Comparison of ENCODE assay signal across 11 mouse cellular contexts in the genomic region with DNA sequence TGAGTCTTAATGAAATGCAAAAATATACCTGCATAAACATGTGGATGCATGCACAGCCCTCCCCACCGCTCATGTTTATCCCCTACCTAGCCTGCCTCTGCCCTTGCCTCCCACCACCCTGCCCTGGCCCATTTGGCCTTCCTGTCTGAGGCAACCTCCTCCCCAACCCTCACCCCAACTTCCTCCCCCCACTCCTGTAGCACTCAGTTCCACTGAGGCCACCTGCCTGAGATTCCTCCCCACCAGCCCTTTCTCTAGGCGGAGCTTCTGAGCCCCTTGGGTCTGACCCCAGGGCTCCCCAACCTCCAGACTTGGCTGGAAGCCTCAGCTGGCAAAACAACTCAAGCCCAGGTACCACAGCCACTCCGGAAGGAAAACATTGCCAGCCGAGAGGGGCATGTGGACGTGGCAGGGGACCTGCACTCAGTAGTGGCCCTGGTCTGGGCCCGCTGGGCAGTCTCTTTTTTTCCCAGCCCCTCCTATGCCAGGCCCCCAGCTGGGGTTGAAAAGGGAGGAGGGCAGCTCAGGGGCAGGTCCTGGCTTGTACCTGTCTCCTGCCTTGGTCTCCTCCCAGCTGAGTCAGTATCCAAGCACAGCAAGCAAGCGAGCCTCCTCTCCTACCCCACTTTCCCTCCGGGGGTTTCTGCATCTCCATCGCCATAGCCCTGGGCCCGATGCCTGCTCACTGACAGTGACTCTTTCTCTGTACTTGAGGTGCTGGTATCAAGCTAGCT. TPM values are rescaled to one million over a fixed set of nuclear protein-coding genes. Genes with fewer than 3 reads are reported as not detected.
DNase-seq lines count a peak whose midpoint lies in the region; ATAC-seq and TF ChIP-seq lines count a peak whose summit lies in the region.
"Had no signal": no experiment of that assay in that cellular context is flagged by ENCODE, and none has a peak within 500 bp of the region (broad histone marks: within the 10 kb centered on the region; RNA-seq: fewer than 3 reads in every experiment).

No protein-coding gene starts in this region.

- TF ChIP-seq EP300 in heart, postnatal 0 days (IDR thresholded peaks at IDR 0.05; ENCODE audit: low read depth), result no peak
- no peak for TF ChIP-seq EP300 in stomach, postnatal 0 days (optimal IDR thresholded peaks at IDR 0.05)

- peaks cover 8% of the 10 kb centered on the region; the same call in 1 of the 2 replicates for H3K27me3 ChIP-seq in heart, postnatal 0 days (ENCODE audit: control insufficient read depth, insufficient read depth, low read length)
- H3K27me3 ChIP-seq in limb, embryonic 10.5 days (ENCODE audit: low read depth, poor library complexity, severe bottlenecking), result peaks cover 23% of the 10 kb centered on the region
- no peaks in the 10 kb centered on the region for H3K27me3 ChIP-seq in stomach, postnatal 0 days (ENCODE audit: control insufficient read depth, insufficient read depth, low read length)
- no peaks in the 10 kb centered on the region for H3K27me3 ChIP-seq in midbrain, postnatal 0 days (ENCODE audit: insufficient read depth, low read length)
- peaks cover 4% of the 10 kb centered on the region; the same call in 1 of the 2 replicates for H3K27me3 ChIP-seq in hindbrain, embryonic 11.5 days (ENCODE audit: control insufficient read depth, insufficient read depth, low read length)

- no peak for DNase-seq in heart, postnatal 0 days (ENCODE audit: low spot score)
- no peak for DNase-seq in heart, postnatal 25 days (ENCODE audit: low spot score)
- DNase-seq in ES-E14 (ENCODE audit: low read depth, low spot score), result no peak
- DNase-seq in limb, embryonic 10.5 days (ENCODE audit: low spot score), result no peak
- DNase-seq in stomach, postnatal 0 days (ENCODE audit: low spot score), result no peak
- no peak for DNase-seq in cerebellum, adult 8-10 months
- no peak for DNase-seq in midbrain, postnatal 0 days (ENCODE audit: low spot score)
- no peak for DNase-seq in hindbrain, embryonic 11.5 days (ENCODE audit: low spot score)
- DNase-seq: B cell, adult 2 months had no signal

- no peaks in the 10 kb centered on the region for H3K9me3 ChIP-seq in heart, postnatal 0 days (replicated peaks; ENCODE audit: control insufficient read depth, low read length)
- H3K9me3 ChIP-seq in ES-E14 (ENCODE audit: control insufficient read depth, insufficient read depth, low read depth, low read length), result no peaks in the 10 kb centered on the region
- no peaks in the 10 kb centered on the region for H3K9me3 ChIP-seq in limb, embryonic 10.5 days (replicated peaks)
- H3K9me3 ChIP-seq in stomach, postnatal 0 days (ENCODE audit: control insufficient read depth, low read length), result no peaks in the 10 kb centered on the region
- H3K9me3 ChIP-seq in midbrain, postnatal 0 days (ENCODE audit: low read length), result no peaks in the 10 kb centered on the region
- H3K9me3 ChIP-seq in hindbrain, embryonic 11.5 days (ENCODE audit: control insufficient read depth, low read length), result no peaks in the 10 kb centered on the region
- H3K9me3 ChIP-seq: lung, embryonic 15.5 days had no signal

- intact Hi-C loops in heart, postnatal 25 days (cut with DNase I), result no loop called here

- H3K36me3 ChIP-seq in heart, postnatal 0 days (replicated peaks; ENCODE audit: control insufficient read depth, insufficient read depth, low read length), result peaks cover 20% of the 10 kb centered on the region
- H3K36me3 ChIP-seq in ES-E14 (ENCODE audit: control insufficient read depth, insufficient read depth, low read length, poor library complexity, severe bottlenecking), result peaks cover 13% of the 10 kb centered on the region
- peaks cover 40% of the 10 kb centered on the region for H3K36me3 ChIP-seq in limb, embryonic 10.5 days
- peaks cover 5% of the 10 kb centered on the region for H3K36me3 ChIP-seq in stomach, postnatal 0 days (ENCODE audit: control insufficient read depth, insufficient read depth, low read length)
- H3K36me3 ChIP-seq in midbrain, postnatal 0 days (ENCODE audit: insufficient read depth, low read length), result peaks cover 17% of the 10 kb centered on the region
- peaks cover 9% of the 10 kb centered on the region for H3K36me3 ChIP-seq in hindbrain, embryonic 11.5 days (ENCODE audit: control insufficient read depth, insufficient read depth, low read length)

- no peak overlapping the region for H3K4me3 ChIP-seq in heart, postnatal 0 days (ENCODE audit: low read depth, low read length)
- peak overlapping the region in 1 of 2 experiments; percentile 5; a peak in 1 of 4 replicates for H3K4me3 ChIP-seq in ES-E14 (ENCODE audit: insufficient read depth in 1 of 2, low read depth in 1 of 2, low read length in 2 of 2, poor library complexity in 1 of 2, severe bottlenecking in 1 of 2)
- no peak overlapping the region for H3K4me3 ChIP-seq in limb, embryonic 10.5 days
- peak overlapping the region; percentile 34 for H3K4me3 ChIP-seq in stomach, postnatal 0 days (ENCODE audit: low read depth, low read length)
- no peak overlapping the region for H3K4me3 ChIP-seq in midbrain, postnatal 0 days (ENCODE audit: low read depth, low read length)
- no peak overlapping the region for H3K4me3 ChIP-seq in hindbrain, embryonic 11.5 days (ENCODE audit: low read depth, low read length)
- H3K4me3 ChIP-seq: heart, embryonic 12.5 days; lung, embryonic 15.5 days had no signal

- no peak overlapping the region for H3K9ac ChIP-seq in heart, postnatal 0 days (replicated peaks; ENCODE audit: low read depth, low read length)
- peak overlapping the region; percentile 13; the same call in 1 of the 2 replicates for H3K9ac ChIP-seq in ES-E14 (ENCODE audit: insufficient read depth, low read depth, low read length, poor library complexity, severe bottlenecking)
- H3K9ac ChIP-seq in stomach, postnatal 0 days (ENCODE audit: low read length), result peak overlapping the region; percentile 47; the same call in 1 of the 2 replicates
- H3K9ac ChIP-seq in midbrain, postnatal 0 days (replicated peaks; ENCODE audit: low read length, poor library complexity, severe bottlenecking), result no peak overlapping the region
- no peak overlapping the region for H3K9ac ChIP-seq in hindbrain, embryonic 11.5 days (ENCODE audit: low read depth, low read length)
- H3K9ac ChIP-seq: heart, embryonic 12.5 days; lung, embryonic 15.5 days had no signal

- WGBS in heart, postnatal 0 days, result 55% methylated on average over 10 of the region's 10 CpGs
- 47% methylated on average over 10 of the region's 10 CpGs for WGBS in limb, embryonic 10.5 days
- WGBS in stomach, postnatal 0 days, result 40% methylated on average over 10 of the region's 10 CpGs
- WGBS in midbrain, postnatal 0 days, result 60% methylated on average over 10 of the region's 10 CpGs
- 45% methylated on average over 10 of the region's 10 CpGs for WGBS in hindbrain, embryonic 11.5 days

- no peaks in the 10 kb centered on the region for H3K4me1 ChIP-seq in heart, postnatal 0 days (ENCODE audit: control insufficient read depth, insufficient read depth)
- peaks cover 0 to 16% of the 10 kb centered on the region in 2 experiments; a peak in 1 of 4 replicates for H3K4me1 ChIP-seq in ES-E14 (ENCODE audit: control insufficient read depth in 2 of 2, insufficient read depth in 2 of 2, low read length in 2 of 2, poor library complexity in 1 of 2)
- peaks cover 26% of the 10 kb centered on the region for H3K4me1 ChIP-seq in limb, embryonic 10.5 days
- no peaks in the 10 kb centered on the region for H3K4me1 ChIP-seq in stomach, postnatal 0 days (replicated peaks; ENCODE audit: control insufficient read depth, insufficient read depth)
- H3K4me1 ChIP-seq in midbrain, postnatal 0 days (ENCODE audit: insufficient read depth, low read length), result no peaks in the 10 kb centered on the region
- no peaks in the 10 kb centered on the region for H3K4me1 ChIP-seq in hindbrain, embryonic 11.5 days (replicated peaks; ENCODE audit: control insufficient read depth, insufficient read depth, low read length)

- ATAC-seq in heart, postnatal 0 days (ENCODE audit: insufficient read depth, low read depth), result no peak
- no peak for ATAC-seq in stomach, postnatal 0 days (ENCODE audit: low FRiP score, low TSS enrichment)
- no peak for ATAC-seq in midbrain, postnatal 0 days (ENCODE audit: low FRiP score)
- no peak for ATAC-seq in hindbrain, embryonic 11.5 days (ENCODE audit: low FRiP score)

- peak overlapping the region; percentile 3; the same call in 1 of the 2 replicates for H3K4me2 ChIP-seq in heart, postnatal 0 days (ENCODE audit: low read depth, low read length)
- peak overlapping the region; percentile 51 for H3K4me2 ChIP-seq in stomach, postnatal 0 days (replicated peaks; ENCODE audit: low read depth)
- no peak overlapping the region for H3K4me2 ChIP-seq in midbrain, postnatal 0 days (ENCODE audit: low read depth, low read length, poor library complexity, severe bottlenecking)
- no peak overlapping the region for H3K4me2 ChIP-seq in hindbrain, embryonic 11.5 days (replicated peaks; ENCODE audit: low read depth, low read length)
- H3K4me2 ChIP-seq: heart, embryonic 12.5 days; lung, embryonic 15.5 days had no signal

- TF ChIP-seq CTCF in heart, postnatal 0 days (IDR thresholded peaks at IDR 0.05; ENCODE audit: low read depth), result no peak
- no peak for TF ChIP-seq CTCF in stomach, postnatal 0 days (IDR thresholded peaks at IDR 0.05; ENCODE audit: low read depth)
- no peak for TF ChIP-seq CTCF in midbrain, postnatal 0 days (IDR thresholded peaks at IDR 0.05)

- no peak overlapping the region for H3K27ac ChIP-seq in heart, postnatal 0 days (ENCODE audit: low read depth)
- no peak overlapping the region for H3K27ac ChIP-seq in ES-E14 (ENCODE audit: insufficient read depth, low read depth, low read length, poor library complexity, severe bottlenecking)
- H3K27ac ChIP-seq in limb, embryonic 10.5 days, result peak overlapping the region; percentile 21; the same call in 1 of the 2 replicates
- peak overlapping the region; percentile 82 for H3K27ac ChIP-seq in stomach, postnatal 0 days (replicated peaks)
- H3K27ac ChIP-seq in midbrain, postnatal 0 days (ENCODE audit: low read depth, low read length), result no peak overlapping the region
- H3K27ac ChIP-seq in hindbrain, embryonic 11.5 days (ENCODE audit: low read depth, low read length), result no peak overlapping the region
- H3K27ac ChIP-seq: lung, embryonic 15.5 days had no signal

- in situ Hi-C loops in ES-E14 (cut with MboI; ENCODE audit: low sequenced_read_pairs in 2 of 2, unreplicated experiment in 2 of 2), result no loop called here

RNA-seq across cellular contexts. Expression of a gene that starts 1.1 kb away (rescaled TPM):
- total RNA-seq in heart, postnatal 0 days (2014; rRNA removed; ENCODE audit: low replicate concordance), result 3.6 and 3.7 TPM in 2 replicates
- polyA plus RNA-seq in heart, postnatal 0 days (2015; fragmentation: Nextera tagmentation; extraction: Ambion mirVana), result 0.79 and 0.84 TPM in 2 replicates
- under 1 TPM; 0.36 to 0.81 TPM for total RNA-seq in heart, postnatal 25 days (2021)
- 2.0 and 4.4 TPM in 2 replicates for total RNA-seq in ES-E14 (2012; rRNA removed)
- 2.0 and 2.5 TPM in 2 replicates for polyA plus RNA-seq in limb, embryonic 10.5 days (2016; fragmentation: Nextera tagmentation; extraction: Ambion mirVana)
- polyA plus RNA-seq in stomach, postnatal 0 days (2015; fragmentation: Nextera tagmentation; extraction: Ambion mirVana), result 93.5 and 109 TPM in 2 replicates
- total RNA-seq in midbrain, postnatal 0 days (2014; rRNA removed), result 1.6 TPM in 1 of 2 replicates, not detected in the other
- polyA plus RNA-seq in midbrain, postnatal 0 days (2015; fragmentation: Nextera tagmentation; extraction: Ambion mirVana), result 0.21 and 0.26 TPM in 2 replicates
- 0.59 and 1.2 TPM in 2 replicates for polyA plus RNA-seq in hindbrain, embryonic 11.5 days (2014; fragmentation: Nextera tagmentation; extraction: Ambion mirVana)

RNA-seq across cellular contexts. Expression of a gene that starts 15.8 kb away (rescaled TPM):
- total RNA-seq in heart, postnatal 0 days (2014; rRNA removed; ENCODE audit: low replicate concordance), result 58.8 and 103 TPM in 2 replicates
- polyA plus RNA-seq in heart, postnatal 0 days (2015; fragmentation: Nextera tagmentation; extraction: Ambion mirVana), result 45.0 and 45.6 TPM in 2 replicates
- total RNA-seq in heart, postnatal 25 days (2021), result 10 to 100 TPM; 24.8 to 25.7 TPM
- total RNA-seq in ES-E14 (2012; rRNA removed), result 73.3 and 89.4 TPM in 2 replicates
- polyA plus RNA-seq in limb, embryonic 10.5 days (2016; fragmentation: Nextera tagmentation; extraction: Ambion mirVana), result 93.7 and 98.5 TPM in 2 replicates
- polyA plus RNA-seq in stomach, postnatal 0 days (2015; fragmentation: Nextera tagmentation; extraction: Ambion mirVana), result 51.4 and 53.9 TPM in 2 replicates
- 129 and 130 TPM in 2 replicates for total RNA-seq in midbrain, postnatal 0 days (2014; rRNA removed)
- 138 and 143 TPM in 2 replicates for polyA plus RNA-seq in midbrain, postnatal 0 days (2015; fragmentation: Nextera tagmentation; extraction: Ambion mirVana)
- polyA plus RNA-seq in hindbrain, embryonic 11.5 days (2014; fragmentation: Nextera tagmentation; extraction: Ambion mirVana), result 80.7 and 82.8 TPM in 2 replicates

RNA-seq across cellular contexts. Expression of a gene that starts 21.2 kb away (rescaled TPM):
- total RNA-seq in heart, postnatal 0 days (2014; rRNA removed; ENCODE audit: low replicate concordance), result 13.8 and 14.8 TPM in 2 replicates
- 2.7 and 2.8 TPM in 2 replicates for polyA plus RNA-seq in heart, postnatal 0 days (2015; fragmentation: Nextera tagmentation; extraction: Ambion mirVana)
- 10 to 100 TPM; 10.8 to 20.1 TPM for total RNA-seq in heart, postnatal 25 days (2021)
- 2.7 and 4.3 TPM in 2 replicates for total RNA-seq in ES-E14 (2012; rRNA removed)
- polyA plus RNA-seq in limb, embryonic 10.5 days (2016; fragmentation: Nextera tagmentation; extraction: Ambion mirVana), result 0.84 and 1.7 TPM in 2 replicates
- 17.6 and 21.5 TPM in 2 replicates for polyA plus RNA-seq in stomach, postnatal 0 days (2015; fragmentation: Nextera tagmentation; extraction: Ambion mirVana)
- total RNA-seq in midbrain, postnatal 0 days (2014; rRNA removed), result 7.6 and 8.3 TPM in 2 replicates
- polyA plus RNA-seq in midbrain, postnatal 0 days (2015; fragmentation: Nextera tagmentation; extraction: Ambion mirVana), result 2.8 and 4.1 TPM in 2 replicates
- polyA plus RNA-seq in hindbrain, embryonic 11.5 days (2014; fragmentation: Nextera tagmentation; extraction: Ambion mirVana), result 2.7 and 3.0 TPM in 2 replicates

RNA-seq across cellular contexts. Expression of a gene that starts 49.5 kb away (rescaled TPM):
- total RNA-seq in heart, postnatal 0 days (2014; rRNA removed; ENCODE audit: low replicate concordance), result not detected in 2 replicates
- polyA plus RNA-seq in heart, postnatal 0 days (2015; fragmentation: Nextera tagmentation; extraction: Ambion mirVana), result 0.15 and 0.21 TPM in 2 replicates
- total RNA-seq in heart, postnatal 25 days (2021), result under 1 TPM in 1 of 2 experiments, not detected in 1; 0.22 TPM
- 0.85 and 1.5 TPM in 2 replicates for total RNA-seq in ES-E14 (2012; rRNA removed)
- 0.51 and 0.72 TPM in 2 replicates for polyA plus RNA-seq in limb, embryonic 10.5 days (2016; fragmentation: Nextera tagmentation; extraction: Ambion mirVana)
- polyA plus RNA-seq in stomach, postnatal 0 days (2015; fragmentation: Nextera tagmentation; extraction: Ambion mirVana), result 0.11 and 0.19 TPM in 2 replicates
- 3.2 and 10.8 TPM in 2 replicates for total RNA-seq in midbrain, postnatal 0 days (2014; rRNA removed)
- polyA plus RNA-seq in midbrain, postnatal 0 days (2015; fragmentation: Nextera tagmentation; extraction: Ambion mirVana), result 3.9 and 4.5 TPM in 2 replicates
- polyA plus RNA-seq in hindbrain, embryonic 11.5 days (2014; fragmentation: Nextera tagmentation; extraction: Ambion mirVana), result 0.19 and 0.50 TPM in 2 replicates

RNA-seq across cellular contexts. Expression of a gene that starts 49.9 kb away (rescaled TPM):
- total RNA-seq in heart, postnatal 0 days (2014; rRNA removed; ENCODE audit: low replicate concordance), result not detected in 2 replicates
- 0.23 and 0.33 TPM in 2 replicates for polyA plus RNA-seq in heart, postnatal 0 days (2015; fragmentation: Nextera tagmentation; extraction: Ambion mirVana)
- under 1 TPM in 1 of 2 experiments, not detected in 1; 0.53 TPM for total RNA-seq in heart, postnatal 25 days (2021)
- total RNA-seq in ES-E14 (2012; rRNA removed), result 2.2 and 5.7 TPM in 2 replicates
- polyA plus RNA-seq in limb, embryonic 10.5 days (2016; fragmentation: Nextera tagmentation; extraction: Ambion mirVana), result 3.1 and 4.1 TPM in 2 replicates
- 5.3 and 6.5 TPM in 2 replicates for polyA plus RNA-seq in stomach, postnatal 0 days (2015; fragmentation: Nextera tagmentation; extraction: Ambion mirVana)
- 3.9 and 5.9 TPM in 2 replicates for total RNA-seq in midbrain, postnatal 0 days (2014; rRNA removed)
- 10.6 and 11.0 TPM in 2 replicates for polyA plus RNA-seq in midbrain, postnatal 0 days (2015; fragmentation: Nextera tagmentation; extraction: Ambion mirVana)
- polyA plus RNA-seq in hindbrain, embryonic 11.5 days (2014; fragmentation: Nextera tagmentation; extraction: Ambion mirVana), result 0.91 and 0.93 TPM in 2 replicates

Comparison
In these comparisons a context has a peak if more than half of its experiments do, and no peak if none do; other contexts are left out.
1. H3K27ac ChIP-seq: peak in limb, embryonic 10.5 days (single experiment) and stomach, postnatal 0 days (single experiment); none in heart, postnatal 0 days (single experiment), ES-E14 (single experiment), midbrain, postnatal 0 days (single experiment) and hindbrain, embryonic 11.5 days (single experiment).
2. H3K4me2 ChIP-seq: peak in heart, postnatal 0 days (single experiment) and stomach, postnatal 0 days (single experiment); none in midbrain, postnatal 0 days (single experiment) and hindbrain, embryonic 11.5 days (single experiment).
3. H3K9ac ChIP-seq: peak in ES-E14 (single experiment) and stomach, postnatal 0 days (single experiment); none in heart, postnatal 0 days (single experiment), midbrain, postnatal 0 days (single experiment) and hindbrain, embryonic 11.5 days (single experiment).
4. RNA of a gene that starts 1.1 kb away (polyA plus RNA-seq): 93.5 to 109 TPM in stomach, postnatal 0 days; 2.0 to 2.5 TPM in limb, embryonic 10.5 days, 0.59 to 1.2 TPM in hindbrain, embryonic 11.5 days, 0.79 to 0.84 TPM in heart, postnatal 0 days and 0.21 to 0.26 TPM in midbrain, postnatal 0 days; every median in the first group is over 10 times any median in the second.